Mouse (Mus musculus) cerebellum, adult 9-11 months (tissue): ENCODE data around the gene Mfsd5.

ENCODE experiments used
- DNase-seq: peaks from one replicate; pipeline ENCODE4 v3.0.0; 2022

The Mfsd5 gene

DNA sequence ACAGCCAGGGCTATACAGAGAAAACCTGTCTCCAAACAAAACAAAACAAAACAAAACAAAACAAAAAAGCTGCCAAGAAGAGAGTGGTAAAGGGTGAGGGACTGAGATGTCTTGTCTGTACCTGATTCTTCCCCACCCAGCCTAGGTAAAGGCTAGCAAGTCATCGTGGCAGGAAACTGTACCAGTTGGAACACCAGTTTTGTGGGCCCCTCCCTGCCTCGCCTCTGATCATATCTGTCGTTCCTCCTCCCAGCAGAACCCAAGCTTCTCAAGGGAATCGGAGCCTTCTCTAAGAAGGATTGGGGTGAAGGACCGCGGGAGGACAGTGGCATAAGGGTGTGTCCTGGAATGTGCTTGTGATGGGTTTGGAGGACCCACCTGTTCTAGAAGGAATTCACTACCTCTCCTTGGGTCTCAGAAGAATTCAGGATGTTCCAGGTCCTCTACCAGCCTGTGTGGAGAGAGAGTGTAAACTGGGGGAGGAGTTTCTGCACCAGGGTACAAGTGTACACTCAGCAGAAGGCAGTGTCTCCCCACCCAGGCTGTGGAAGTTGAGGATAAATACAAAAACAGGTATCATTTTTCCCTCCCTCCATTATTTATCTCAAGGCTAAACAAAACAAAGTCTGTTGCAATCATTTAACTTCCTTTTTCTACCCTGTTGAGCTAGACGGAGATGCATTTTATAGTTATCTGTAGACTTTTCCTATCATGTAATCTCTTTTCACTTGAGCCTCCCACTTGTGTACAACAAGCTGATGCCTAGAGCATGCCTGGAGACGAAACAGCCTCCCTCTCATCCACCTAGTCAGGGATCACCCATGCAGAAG lies 3.4 kb downstream of the Mfsd5 start:
- no peak for DNase-seq

GRCm38 (mm10) chr15:102283648-102284047 lies 4.4 kb downstream of the Mfsd5 start:
- no peak for DNase-seq

GRCm38 (mm10) chr15:102287395-102287794 lies 8.1 kb downstream of the Mfsd5 start:
- peak; percentile 22 for DNase-seq

GRCm38 (mm10) chr15:102295633-102296367 lies 16.5 kb downstream of the Mfsd5 start, which contains the start of gene Espl1:
Espl1 (plus strand) TSS chr15:102296266.
- DNase-seq: peak; percentile 91

- DNase-seq: no peak
Measured at GRCm38 (mm10) chr15:102296368-102297006, 17.2 kb downstream of the Mfsd5 start.

- no peak for DNase-seq
Measured at GRCm38 (mm10) chr15:102302542-102302941, 23.3 kb downstream of the Mfsd5 start.

- no peak for DNase-seq
Measured at GRCm38 (mm10) chr15:102308717-102309116, 29.5 kb downstream of the Mfsd5 start.

DNA sequence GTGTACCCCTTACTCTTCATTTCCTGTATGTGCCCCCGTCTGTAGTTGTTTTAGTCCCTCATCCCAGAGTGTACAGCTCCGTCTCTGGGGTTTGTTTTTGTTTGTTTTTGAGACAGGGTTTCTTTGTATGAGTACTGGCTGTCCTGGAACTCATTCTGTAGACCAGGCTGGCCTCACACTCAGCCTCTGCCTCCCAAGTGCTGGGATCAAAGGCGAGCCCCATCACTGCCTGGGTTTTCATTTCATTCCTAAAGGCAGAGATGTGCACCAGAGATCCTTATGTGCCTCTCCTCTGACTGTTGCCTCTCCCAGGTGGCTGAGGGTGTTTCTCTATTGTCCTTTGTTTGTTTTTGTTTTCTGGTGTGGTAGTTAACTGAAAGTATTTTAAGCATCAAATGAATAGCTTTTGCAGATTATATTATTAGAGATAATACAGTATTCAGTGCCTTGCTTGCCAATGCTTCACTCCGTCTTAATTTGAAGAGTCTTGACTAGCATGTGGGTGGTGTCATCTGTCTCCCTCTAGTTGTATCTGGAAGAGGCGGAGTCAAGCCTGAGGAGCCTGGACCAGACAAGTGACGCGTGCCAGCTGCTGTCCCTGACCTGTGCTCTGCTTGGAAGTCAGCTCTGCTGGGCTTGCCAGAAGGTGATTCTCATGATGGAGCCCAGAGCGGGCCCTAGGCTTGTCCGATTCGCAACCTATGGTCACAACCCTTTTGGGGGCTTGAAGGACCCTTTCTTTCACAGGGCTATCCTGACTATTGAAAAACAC lies 31.0 kb downstream of the Mfsd5 start:
- DNase-seq: no peak

DNA sequence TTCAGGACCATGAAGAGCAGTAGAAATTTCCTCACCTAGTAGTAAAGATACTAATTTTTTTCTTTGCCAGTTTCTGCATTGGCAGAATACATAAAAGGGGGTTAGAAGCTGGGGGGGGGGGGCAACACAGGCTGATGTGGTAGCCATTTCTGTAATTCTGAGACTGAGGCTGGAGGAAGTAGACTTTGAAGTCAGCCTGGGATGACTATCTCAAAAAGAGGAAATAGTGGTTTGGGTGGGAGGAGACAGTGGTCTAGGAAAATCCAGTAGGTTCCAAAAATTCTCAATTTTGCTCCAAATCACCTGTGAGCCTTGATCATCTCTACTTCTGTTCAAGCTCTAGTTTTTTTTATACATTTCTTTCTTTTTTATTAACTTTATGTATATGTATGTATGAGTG lies 32.2 kb downstream of the Mfsd5 start:
- DNase-seq: no peak

GRCm38 (mm10) chr15:102315292-102315691 lies 36.0 kb downstream of the Mfsd5 start:
- no peak for DNase-seq

- DNase-seq: peak; percentile 45
Measured at GRCm38 (mm10) chr15:102316263-102316662, 37.0 kb downstream of the Mfsd5 start.

GRCm38 (mm10) chr15:102324654-102325473 lies 45.6 kb downstream of the Mfsd5 start:
- DNase-seq: peak; percentile 44

- DNase-seq: peak; percentile 88
Measured at GRCm38 (mm10) chr15:102326022-102326576, 46.8 kb downstream of the Mfsd5 start, which contains the start of gene Pfdn5. Pfdn5 (plus strand) TSS chr15:102326116.

GRCm38 (mm10) chr15:102326892-102327291 lies 47.6 kb downstream of the Mfsd5 start:
- no peak for DNase-seq
